ENCODE assay signal across 13 mouse cellular contexts in the genomic region with DNA sequence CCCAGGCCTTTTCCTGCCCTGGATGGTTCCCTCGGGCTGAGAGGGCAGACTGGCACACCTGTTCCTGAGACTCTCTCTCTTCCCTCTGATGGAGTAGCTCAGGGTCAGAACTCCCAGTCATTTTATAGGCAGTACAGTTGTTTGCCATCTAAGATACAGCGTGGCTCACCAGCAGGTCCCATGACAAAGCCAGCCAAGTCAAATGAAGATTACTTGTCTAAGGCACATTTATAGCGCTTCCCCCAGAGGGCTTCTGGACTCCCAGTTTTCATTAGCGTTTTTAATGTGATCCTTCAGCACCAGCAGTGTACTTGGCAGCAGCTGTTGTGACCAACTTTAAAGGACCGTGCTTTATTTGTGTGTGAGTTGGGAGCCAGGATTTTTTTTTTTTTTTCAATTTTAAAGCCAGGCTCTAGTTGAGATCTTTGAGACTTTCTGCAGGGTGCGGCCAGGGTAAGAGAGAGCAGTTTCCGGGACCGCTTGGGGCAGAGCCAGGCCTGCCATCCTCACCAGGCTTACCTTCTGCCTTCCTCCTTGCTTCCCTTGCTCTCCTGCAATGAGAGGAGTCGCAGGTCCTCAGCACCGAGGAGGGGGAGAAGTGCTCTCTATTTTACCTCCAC.
DNase-seq lines count a peak whose midpoint lies in the region; ATAC-seq and TF ChIP-seq lines count a peak whose summit lies in the region.
"Had no signal": no experiment of that assay in that cellular context is flagged by ENCODE, and none has a peak within 500 bp of the region (broad histone marks: within the 10 kb centered on the region; RNA-seq: fewer than 3 reads in every experiment).

No protein-coding gene starts in this region.

- intact Hi-C loops in left cerebral cortex, postnatal 4 days (cut with DNase I): no loop called here
- intact Hi-C loops in left cerebral cortex, adult 2 months (cut with DNase I): no loop called here

- no peaks in the 10 kb centered on the region for H3K4me1 ChIP-seq in embryonic facial prominence, embryonic 11.5 days (ENCODE audit: control insufficient read depth, insufficient read depth, low read length)
- peaks cover 15% of the 10 kb centered on the region for H3K4me1 ChIP-seq in embryonic facial prominence, embryonic 10.5 days
- H3K4me1 ChIP-seq in limb, embryonic 11.5 days (ENCODE audit: control insufficient read depth, insufficient read depth, low read length): peaks cover 3% of the 10 kb centered on the region; the same call in 1 of the 2 replicates
- H3K4me1 ChIP-seq in liver, postnatal 0 days (ENCODE audit: insufficient read depth): no peaks in the 10 kb centered on the region

- H3K4me2 ChIP-seq in embryonic facial prominence, embryonic 11.5 days (ENCODE audit: low read depth, low read length): no peak overlapping the region
- no peak overlapping the region for H3K4me2 ChIP-seq in limb, embryonic 11.5 days (ENCODE audit: low read depth, severe bottlenecking)
- H3K4me2 ChIP-seq in liver, postnatal 0 days (ENCODE audit: low read depth, low read length): no peak overlapping the region
- H3K4me2 ChIP-seq: heart, embryonic 13.5 days had no signal

- no peaks in the 10 kb centered on the region for H3K9me3 ChIP-seq in embryonic facial prominence, embryonic 11.5 days (replicated peaks; ENCODE audit: control insufficient read depth, low read length)
- H3K9me3 ChIP-seq in embryonic facial prominence, embryonic 10.5 days: no peaks in the 10 kb centered on the region
- H3K9me3 ChIP-seq in limb, embryonic 11.5 days (ENCODE audit: control insufficient read depth, low read length): no peaks in the 10 kb centered on the region
- H3K9me3 ChIP-seq in liver, postnatal 0 days (ENCODE audit: low read length): no peaks in the 10 kb centered on the region
- H3K9me3 ChIP-seq: heart, embryonic 13.5 days had no signal

- 84% methylated on average over 10 of the region's 10 CpGs for WGBS in embryonic facial prominence, embryonic 11.5 days
- WGBS in embryonic facial prominence, embryonic 10.5 days: 86% methylated on average over 10 of the region's 10 CpGs
- 54% methylated on average over 10 of the region's 10 CpGs for WGBS in limb, embryonic 11.5 days
- WGBS in liver, postnatal 0 days (ENCODE audit: insufficient replicate concordance): 85% methylated on average over 10 of the region's 10 CpGs

- TF ChIP-seq CTCF in left cerebral cortex, adult 2 months (IDR thresholded peaks at IDR 0.05): no peak
- TF ChIP-seq CTCF in liver, postnatal 0 days (IDR thresholded peaks at IDR 0.05; ENCODE audit: low read depth): no peak

- no peaks in the 10 kb centered on the region for H3K36me3 ChIP-seq in embryonic facial prominence, embryonic 11.5 days (replicated peaks; ENCODE audit: control insufficient read depth, insufficient read depth, low read depth, low read length)
- H3K36me3 ChIP-seq in embryonic facial prominence, embryonic 10.5 days (replicated peaks): peaks cover 50% of the 10 kb centered on the region
- 0 out of 2 replicates have a peak, but pooled peaks cover 3% of the 10 kb centered on the region for H3K36me3 ChIP-seq in limb, embryonic 11.5 days (ENCODE audit: control insufficient read depth, insufficient read depth, low read length)
- H3K36me3 ChIP-seq in liver, postnatal 0 days (replicated peaks; ENCODE audit: insufficient read depth, low read length): peaks cover 14% of the 10 kb centered on the region; the same call in 1 of the 2 replicates

- TF ChIP-seq EP300 in liver, postnatal 0 days (IDR thresholded peaks at IDR 0.05; ENCODE audit: low read depth): no peak

- H3K9ac ChIP-seq in embryonic facial prominence, embryonic 11.5 days (replicated peaks; ENCODE audit: low read length): no peak overlapping the region
- H3K9ac ChIP-seq in limb, embryonic 11.5 days (ENCODE audit: low read length): no peak overlapping the region
- H3K9ac ChIP-seq in liver, postnatal 0 days (replicated peaks): no peak overlapping the region
- H3K9ac ChIP-seq: heart, embryonic 13.5 days had no signal

- no peaks in the 10 kb centered on the region for H3K27me3 ChIP-seq in embryonic facial prominence, embryonic 11.5 days (ENCODE audit: control insufficient read depth, insufficient read depth, low read length)
- no peaks in the 10 kb centered on the region for H3K27me3 ChIP-seq in embryonic facial prominence, embryonic 10.5 days (replicated peaks; ENCODE audit: low read depth, poor library complexity, severe bottlenecking)
- H3K27me3 ChIP-seq in limb, embryonic 11.5 days (ENCODE audit: control insufficient read depth, insufficient read depth, low read length): no peaks in the 10 kb centered on the region
- no peaks in the 10 kb centered on the region for H3K27me3 ChIP-seq in liver, postnatal 0 days (ENCODE audit: insufficient read depth, low read length)
- H3K27me3 ChIP-seq: heart, embryonic 13.5 days had no signal

- ATAC-seq in embryonic facial prominence, embryonic 11.5 days (replicated peaks; ENCODE audit: insufficient number of reproducible peaks, low FRiP score, low TSS enrichment, low read depth): 0 out of 2 replicates have a peak, but pooled peaks have one; percentile 30
- peak; percentile 50; the same call in 1 of the 2 replicates for ATAC-seq in limb, embryonic 11.5 days (ENCODE audit: insufficient number of reproducible peaks, low FRiP score, low TSS enrichment, low read depth)
- ATAC-seq in liver, postnatal 0 days: no peak
- ATAC-seq in erythroblast, adult 5-6 weeks (replicated peaks; ENCODE audit: low FRiP score, poor library complexity, severe bottlenecking): no peak

- DNase-seq in embryonic facial prominence, embryonic 11.5 days (ENCODE audit: low spot score): no peak
- no peak for DNase-seq in embryonic facial prominence, embryonic 10.5 days (ENCODE audit: low spot score)
- DNase-seq in left cerebral cortex, postnatal 4 days: peak; percentile 31
- no peak for DNase-seq in left cerebral cortex, adult 2 months (ENCODE audit: extremely low spot score in 1 of 2, low spot score in 2 of 2)
- peak; percentile 41 for DNase-seq in limb, embryonic 11.5 days (ENCODE audit: low spot score)
- peak; percentile 47 for DNase-seq in skeletal muscle tissue, adult 2 months (ENCODE audit: low read depth, low spot score)
- DNase-seq in liver, postnatal 0 days: no peak
- DNase-seq: adrenal gland, postnatal 10 days; cerebellum, adult 9-10 months; kidney, postnatal 10 days had no signal

- no peak overlapping the region for H3K4me3 ChIP-seq in embryonic facial prominence, embryonic 11.5 days (ENCODE audit: low read depth, low read length)
- no peak overlapping the region for H3K4me3 ChIP-seq in embryonic facial prominence, embryonic 10.5 days
- no peak overlapping the region for H3K4me3 ChIP-seq in left cerebral cortex, adult 2 months
- H3K4me3 ChIP-seq in limb, embryonic 11.5 days (ENCODE audit: low read depth, low read length): no peak overlapping the region
- no peak overlapping the region for H3K4me3 ChIP-seq in liver, postnatal 0 days (ENCODE audit: low read depth, low read length)
- H3K4me3 ChIP-seq: erythroblast, embryonic 14.5 days; heart, embryonic 13.5 days had no signal

- H3K27ac ChIP-seq in embryonic facial prominence, embryonic 11.5 days (replicated peaks; ENCODE audit: low read depth, low read length): no peak overlapping the region
- no peak overlapping the region for H3K27ac ChIP-seq in embryonic facial prominence, embryonic 10.5 days (replicated peaks)
- H3K27ac ChIP-seq in left cerebral cortex, adult 2 months: no peak overlapping the region
- 0 out of 2 replicates have a peak overlapping the region, but pooled peaks have one; percentile 30 for H3K27ac ChIP-seq in limb, embryonic 11.5 days (replicated peaks; ENCODE audit: low read depth, low read length)
- no peak overlapping the region for H3K27ac ChIP-seq in liver, postnatal 0 days (ENCODE audit: low read depth)
- H3K27ac ChIP-seq: heart, embryonic 13.5 days had no signal

Comparison
In these comparisons a context has a peak if more than half of its experiments do, and no peak if none do; other contexts are left out.
1. DNase-seq: peak in left cerebral cortex, postnatal 4 days (single experiment), limb, embryonic 11.5 days (single experiment) and skeletal muscle tissue, adult 2 months (single experiment); none in embryonic facial prominence, embryonic 11.5 days (single experiment), embryonic facial prominence, embryonic 10.5 days (single experiment), left cerebral cortex, adult 2 months (0 of 2) and liver, postnatal 0 days (single experiment).
2. ATAC-seq: peak in embryonic facial prominence, embryonic 11.5 days (single experiment) and limb, embryonic 11.5 days (single experiment); none in liver, postnatal 0 days (single experiment) and erythroblast, adult 5-6 weeks (single experiment).